30 mouse cellular contexts compared by ENCODE assay signal in genomic region chr2:74076774-74077173, GRCm38 (mm10).
A peak's percentile ranks its signal among the peaks of the same experiment; 100 is the strongest.
DNase-seq lines count a peak whose midpoint lies in the region; ATAC-seq lines count a peak whose summit lies in the region.
"Had no signal": no experiment of that assay in that cellular context is flagged by ENCODE, and none has a peak within 500 bp of the region (broad histone marks: within the 10 kb centered on the region; RNA-seq: fewer than 3 reads in every experiment).

No protein-coding gene starts in this region.

- H3K4me3 ChIP-seq in hindbrain, embryonic 13.5 days, result no peak overlapping the region
- H3K4me3 ChIP-seq: forebrain, embryonic 10.5 days; forebrain, embryonic 15.5 days; gastrocnemius, adult 2 months; heart, embryonic 10.5 days; hindbrain, embryonic 15.5 days; kidney, embryonic 15.5 days; limb, embryonic 15.5 days; liver, embryonic 15.5 days; megakaryocyte, embryonic 14.5 days; midbrain, embryonic 12.5 days; myocyte; neural tube, embryonic 13.5 days had no signal

- 60% methylated on average over 4 of the region's 4 CpGs for WGBS in hindbrain, embryonic 13.5 days

- H3K9ac ChIP-seq in hindbrain, embryonic 13.5 days, result no peak overlapping the region
- H3K9ac ChIP-seq: forebrain, embryonic 15.5 days; hindbrain, embryonic 15.5 days; kidney, embryonic 15.5 days; limb, embryonic 15.5 days; liver, embryonic 15.5 days; midbrain, embryonic 12.5 days; neural tube, embryonic 13.5 days had no signal

- H3K27me3 ChIP-seq in hindbrain, embryonic 13.5 days, result 0 out of 2 replicates have a peak, but pooled peaks cover 3% of the 10 kb centered on the region
- H3K27me3 ChIP-seq: hindbrain, embryonic 15.5 days; kidney, embryonic 15.5 days; limb, embryonic 15.5 days; liver, embryonic 15.5 days; megakaryocyte, embryonic 14.5 days; neural tube, embryonic 13.5 days had no signal

- H3K36me3 ChIP-seq in hindbrain, embryonic 13.5 days, result no peaks in the 10 kb centered on the region
- H3K36me3 ChIP-seq: forebrain, embryonic 10.5 days; forebrain, embryonic 15.5 days; heart, embryonic 10.5 days; hindbrain, embryonic 15.5 days; kidney, embryonic 15.5 days; limb, embryonic 15.5 days; liver, embryonic 15.5 days; midbrain, embryonic 12.5 days; neural tube, embryonic 13.5 days had no signal

- no peaks in the 10 kb centered on the region for H3K9me3 ChIP-seq in hindbrain, embryonic 13.5 days
- H3K9me3 ChIP-seq: forebrain, embryonic 10.5 days; forebrain, embryonic 15.5 days; heart, embryonic 10.5 days; hindbrain, embryonic 15.5 days; kidney, embryonic 15.5 days; limb, embryonic 15.5 days; liver, embryonic 15.5 days; megakaryocyte, embryonic 14.5 days; midbrain, embryonic 12.5 days; neural tube, embryonic 13.5 days had no signal

- peak; percentile 89 for DNase-seq in heart, adult 11 months
- no peak for DNase-seq in heart, adult 8-10 months (ENCODE audit: low spot score)
- DNase-seq in lung, postnatal 25 days (ENCODE audit: low spot score), result peak; percentile 21
- no peak for DNase-seq in lung, postnatal 14 days
- DNase-seq in gonadal fat pad, adult 2 months (ENCODE audit: low read depth), result peak; percentile 61
- no peak for DNase-seq in embryo, embryonic 9.5 days (ENCODE audit: extremely low spot score)
- DNase-seq: adrenal gland, postnatal 10 days; cerebellum, adult 8-10 months; cerebellum, postnatal 25 days; gastrocnemius, adult 2 months; gastrocnemius, postnatal 36 days; heart, postnatal 36 days; kidney, adult 18-20 months; kidney, postnatal 25 days; right cerebral cortex, postnatal 4 days; thymus, adult 2 months; thymus, postnatal 36 days had no signal

- H3K4me1 ChIP-seq in hindbrain, embryonic 13.5 days (replicated peaks), result peaks cover 7% of the 10 kb centered on the region; the same call in 1 of the 2 replicates
- H3K4me1 ChIP-seq: hindbrain, embryonic 15.5 days; kidney, embryonic 15.5 days; liver, embryonic 15.5 days; megakaryocyte, embryonic 14.5 days had no signal

- H3K4me2 ChIP-seq in hindbrain, embryonic 13.5 days, result no peak overlapping the region
- H3K4me2 ChIP-seq: forebrain, embryonic 15.5 days; hindbrain, embryonic 15.5 days; kidney, embryonic 15.5 days; limb, embryonic 15.5 days; liver, embryonic 15.5 days; midbrain, embryonic 12.5 days; neural tube, embryonic 13.5 days had no signal

- H3K27ac ChIP-seq in hindbrain, embryonic 13.5 days, result no peak overlapping the region
- H3K27ac ChIP-seq: forebrain, embryonic 10.5 days; forebrain, embryonic 15.5 days; gastrocnemius, adult 2 months; heart, embryonic 10.5 days; hindbrain, embryonic 15.5 days; kidney, embryonic 15.5 days; limb, embryonic 15.5 days; liver, embryonic 15.5 days; midbrain, embryonic 12.5 days; neural tube, embryonic 13.5 days had no signal

- ATAC-seq in hindbrain, embryonic 13.5 days (ENCODE audit: low FRiP score), result no peak
- ATAC-seq: forebrain, embryonic 15.5 days; inflammation-experienced regulatory T-cells, adult 6 months had no signal

Comparison
In these comparisons a context has a peak if more than half of its experiments do, and no peak if none do; other contexts are left out.
1. DNase-seq: peak in heart, adult 11 months (single experiment), lung, postnatal 25 days (single experiment) and gonadal fat pad, adult 2 months (single experiment); none in heart, adult 8-10 months (single experiment), lung, postnatal 14 days (single experiment) and embryo, embryonic 9.5 days (single experiment).